Mouse (Mus musculus): ENCODE measurements around the gene Spink4. TPM values are rescaled to one million over a fixed set of nuclear protein-coding genes. Genes with fewer than 3 reads are reported as not detected.
A peak's percentile ranks its signal among the peaks of the same experiment; 100 is the strongest.

Spink4 gene
- polyA plus RNA-seq, 1 experiment from 2014 or later = 0.77 TPM

DNA sequence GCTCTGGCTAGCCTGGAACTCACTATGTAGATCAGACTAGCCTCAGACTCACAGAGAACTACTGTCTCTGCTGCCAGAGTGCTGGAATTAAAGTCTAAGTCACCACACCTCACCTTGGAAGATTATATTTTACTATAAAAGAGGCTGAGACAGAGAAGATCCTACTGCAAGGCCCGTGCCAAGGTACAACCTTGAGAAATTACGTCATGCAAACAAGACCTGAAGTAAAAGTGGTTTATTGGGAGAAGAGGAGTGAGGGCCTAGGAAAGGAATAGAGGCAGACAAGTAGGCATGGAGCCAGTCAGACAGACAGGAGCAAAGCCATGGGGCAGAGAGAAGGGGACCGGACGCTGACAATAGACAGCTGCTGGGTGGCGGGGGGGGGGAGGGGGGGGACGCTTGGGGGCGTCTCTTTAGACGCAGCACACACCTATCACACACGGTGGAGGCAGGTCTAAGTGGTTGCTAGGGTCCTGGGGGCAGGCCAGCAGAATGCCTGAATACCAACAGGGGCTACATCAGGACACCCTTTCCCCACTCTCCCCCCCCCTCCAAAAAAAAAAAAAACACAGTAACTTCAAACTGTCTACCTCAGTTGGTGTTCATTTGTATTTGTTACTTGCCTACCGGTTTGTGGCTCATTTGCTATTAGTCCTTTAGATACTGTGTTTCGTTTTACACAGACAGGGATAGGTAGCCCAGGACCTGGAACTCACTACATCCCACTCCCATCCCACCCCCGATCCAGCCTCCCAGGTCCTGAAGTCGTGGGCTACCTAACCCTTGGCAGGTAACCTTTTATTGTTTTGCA is 50.1 kb downstream of the Spink4 start:
- H3K4me2 ChIP-seq (ENCODE audit: low read depth, low read length) = peak overlapping the region; percentile 72
- peaks cover 4% of the 10 kb centered on the region; the same call in 1 of the 2 replicates for H3K36me3 ChIP-seq (ENCODE audit: control insufficient read depth, insufficient read depth, low read length)
- 6% methylated on average over 12 of the region's 13 CpGs for WGBS
- ATAC-seq (ENCODE audit: low read depth) = peak; percentile 34
- H3K27ac ChIP-seq (ENCODE audit: low read length) = peak overlapping the region; percentile 96
- peak overlapping the region; percentile 90 for H3K4me3 ChIP-seq (ENCODE audit: low read length)
- H3K4me1 ChIP-seq (replicated peaks; ENCODE audit: control insufficient read depth, insufficient read depth, low read length) = peaks cover 7% of the 10 kb centered on the region; the same call in 1 of the 2 replicates
- peak overlapping the region; percentile 87 for H3K9ac ChIP-seq (ENCODE audit: low read length)
- no peaks in the 10 kb centered on the region for H3K9me3 ChIP-seq (ENCODE audit: control insufficient read depth, low read length)
- no peaks in the 10 kb centered on the region for H3K27me3 ChIP-seq (ENCODE audit: control insufficient read depth, insufficient read depth, low read depth, low read length)

DNA sequence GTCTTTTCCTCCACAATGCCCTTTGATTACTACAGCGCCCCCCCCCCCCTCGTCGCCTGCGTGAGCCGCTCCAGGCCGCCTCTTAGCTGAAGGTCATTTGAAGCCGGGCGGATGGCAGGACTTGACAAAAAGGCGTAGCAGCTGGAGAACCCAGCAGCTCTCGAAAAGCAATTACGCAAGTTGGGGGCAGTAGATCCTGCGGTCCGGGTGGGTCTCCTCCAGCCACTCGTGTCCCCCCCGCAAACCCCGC is 50.7 kb downstream of the Spink4 start:
- peak overlapping the region; percentile 87 for H3K9ac ChIP-seq (ENCODE audit: low read length)
- H3K36me3 ChIP-seq (ENCODE audit: control insufficient read depth, insufficient read depth, low read length) = peaks cover 4% of the 10 kb centered on the region; the same call in 1 of the 2 replicates
- peak overlapping the region; percentile 90 for H3K4me3 ChIP-seq (ENCODE audit: low read length)
- H3K4me1 ChIP-seq (replicated peaks; ENCODE audit: control insufficient read depth, insufficient read depth, low read length) = peaks cover 7% of the 10 kb centered on the region; the same call in 1 of the 2 replicates
- no peaks in the 10 kb centered on the region for H3K9me3 ChIP-seq (ENCODE audit: control insufficient read depth, low read length)
- under 1% methylated on average over 15 of the region's 16 CpGs for WGBS
- ATAC-seq (ENCODE audit: low read depth) = no peak; the same call in 1 of the 2 replicates
- no peaks in the 10 kb centered on the region for H3K27me3 ChIP-seq (ENCODE audit: control insufficient read depth, insufficient read depth, low read depth, low read length)
- H3K27ac ChIP-seq (ENCODE audit: low read length) = peak overlapping the region; percentile 96
- H3K4me2 ChIP-seq (ENCODE audit: low read depth, low read length) = peak overlapping the region; percentile 72

DNA sequence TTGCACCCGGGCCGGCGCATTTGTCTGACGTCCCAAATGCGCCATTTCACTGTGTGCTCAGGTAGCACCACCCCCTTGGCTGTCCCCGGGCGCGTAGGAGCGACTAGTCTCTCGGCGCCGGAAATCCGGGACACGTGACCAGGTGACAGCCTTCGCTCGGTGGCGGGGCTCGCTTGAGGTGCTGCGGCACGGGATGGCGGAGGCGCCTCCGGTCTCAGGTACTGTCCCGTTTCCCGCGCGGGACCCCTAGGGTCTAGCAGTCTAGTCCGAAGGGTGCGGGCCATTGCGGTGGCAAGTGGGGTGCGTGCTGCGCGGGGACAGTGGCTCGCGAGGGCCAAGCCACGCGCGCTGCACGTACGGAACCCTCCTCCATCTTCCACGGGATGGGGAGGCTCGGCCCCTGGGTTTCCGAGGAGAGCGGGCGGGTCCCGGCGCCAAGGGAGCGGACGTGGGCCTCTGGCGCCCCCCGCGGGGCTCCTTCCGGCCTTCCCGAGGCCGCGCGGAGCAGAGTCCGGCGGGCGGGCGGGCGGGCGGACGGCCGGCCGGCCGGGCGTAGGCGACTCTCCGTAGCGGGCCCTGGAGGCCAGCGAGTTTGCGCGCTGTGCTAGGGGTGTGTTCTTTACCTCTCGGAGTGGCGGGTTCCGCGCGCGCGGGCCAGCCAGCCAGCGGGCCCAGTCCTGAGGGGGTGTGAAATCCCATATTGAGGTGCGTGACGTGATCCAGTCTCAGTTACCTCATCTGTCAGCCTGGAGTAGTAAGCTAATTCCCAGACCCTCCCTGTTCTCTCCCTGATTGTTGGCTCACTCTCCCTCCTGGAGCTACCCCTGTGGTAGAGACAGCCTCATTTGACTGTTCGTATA is 51.2 kb downstream of the Spink4 start, which contains the start of gene Nfx1:
Nfx1 (plus strand) TSS at position 65 of the 860 bp plus-strand sequence.
- H3K36me3 ChIP-seq (ENCODE audit: control insufficient read depth, insufficient read depth, low read length) = peaks cover 3% of the 10 kb centered on the region; the same call in 1 of the 2 replicates
- ATAC-seq (ENCODE audit: low read depth) = peak; percentile 97
- peak within 1 kb of the TSS; percentile 96 for H3K27ac ChIP-seq (ENCODE audit: low read length)
- no peaks in the 10 kb centered on the region for H3K27me3 ChIP-seq (ENCODE audit: control insufficient read depth, insufficient read depth, low read depth, low read length)
- peak within 1 kb of the TSS; percentile 72 for H3K4me2 ChIP-seq (ENCODE audit: low read depth, low read length)
- H3K4me3 ChIP-seq (ENCODE audit: low read length) = peak within 1 kb of the TSS; percentile 90
- no peaks in the 10 kb centered on the region for H3K9me3 ChIP-seq (ENCODE audit: control insufficient read depth, low read length)
- H3K9ac ChIP-seq (ENCODE audit: low read length) = peak within 1 kb of the TSS; percentile 87
- peaks cover 7% of the 10 kb centered on the region; the same call in 1 of the 2 replicates for H3K4me1 ChIP-seq (replicated peaks; ENCODE audit: control insufficient read depth, insufficient read depth, low read length)
- WGBS = under 1% methylated on average over 48 of the region's 85 CpGs

DNA sequence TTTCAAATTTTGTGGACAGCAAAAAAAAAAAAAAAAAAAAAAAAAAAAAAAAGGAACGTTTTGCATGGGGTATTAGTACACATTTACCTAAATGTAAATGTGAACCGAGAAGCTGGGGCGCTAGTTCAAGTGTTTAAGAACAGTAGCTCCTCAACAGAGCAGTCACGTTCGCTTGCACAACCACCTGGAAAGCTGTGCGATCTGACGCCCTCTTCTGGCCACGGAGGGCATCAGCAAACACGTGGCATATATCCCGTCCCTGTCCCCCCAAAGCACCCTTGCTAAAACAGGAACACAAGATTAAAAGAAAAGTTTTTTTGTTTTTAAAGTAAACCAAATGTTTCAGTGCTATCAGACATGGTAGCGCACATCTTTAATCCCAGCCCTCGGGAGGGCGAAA is 51.9 kb downstream of the Spink4 start:
- Histone ChIP-seq H3K4me1 (replicated peaks; ENCODE audit: control insufficient read depth, insufficient read depth, low read length) (peaks cover 7% of the 10 kb centered on the region; the same call in 1 of the 2 replicates), H3K36me3 (ENCODE audit: control insufficient read depth, insufficient read depth, low read length) (peaks cover 4% of the 10 kb centered on the region; the same call in 1 of the 2 replicates), H3K9me3 (ENCODE audit: control insufficient read depth, low read length) (no peaks in the 10 kb centered on the region), H3K27ac (ENCODE audit: low read length) (peak overlapping the region; percentile 96; the same call in 1 of the 2 replicates), H3K9ac (ENCODE audit: low read length) (peak overlapping the region; percentile 87), H3K4me3 (ENCODE audit: low read length) (peak overlapping the region; percentile 90), H3K27me3 (ENCODE audit: control insufficient read depth, insufficient read depth, low read depth, low read length) (no peaks in the 10 kb centered on the region), H3K4me2 (ENCODE audit: low read depth, low read length) (peak overlapping the region; percentile 72)
- ATAC-seq (ENCODE audit: low read depth) = no peak
- WGBS = 23% methylated on average over 13 of the region's 13 CpGs

DNA sequence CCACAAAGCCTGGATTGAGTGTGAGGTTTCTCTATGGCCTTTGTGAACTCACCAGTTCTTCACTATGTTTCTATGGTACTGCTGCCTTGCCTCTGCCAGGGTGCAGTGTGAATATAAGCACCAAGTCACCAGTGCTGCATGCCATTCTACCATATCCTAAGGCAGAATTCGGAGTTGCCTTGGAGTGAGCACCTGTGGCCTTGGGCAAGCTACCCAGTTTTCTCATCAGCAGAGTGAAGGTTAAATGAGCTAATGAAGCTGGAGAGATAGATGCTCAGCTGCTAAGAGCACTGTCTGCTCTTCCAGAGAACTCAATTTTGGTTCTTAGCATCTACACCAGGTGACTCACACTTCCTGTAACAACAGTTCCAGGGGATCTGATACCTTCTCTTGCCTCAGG is 54.2 kb downstream of the Spink4 start:
- WGBS = 87% methylated on average over 1 of the region's 1 CpGs
- no peaks in the 10 kb centered on the region for H3K27me3 ChIP-seq (ENCODE audit: control insufficient read depth, insufficient read depth, low read depth, low read length)
- no peak overlapping the region for H3K4me2 ChIP-seq (ENCODE audit: low read depth, low read length)
- no peak overlapping the region for H3K27ac ChIP-seq (ENCODE audit: low read length)
- peaks cover 7% of the 10 kb centered on the region; the same call in 1 of the 2 replicates for H3K4me1 ChIP-seq (replicated peaks; ENCODE audit: control insufficient read depth, insufficient read depth, low read length)
- no peaks in the 10 kb centered on the region for H3K9me3 ChIP-seq (ENCODE audit: control insufficient read depth, low read length)
- H3K9ac ChIP-seq (ENCODE audit: low read length) = no peak overlapping the region
- peaks cover 14% of the 10 kb centered on the region; the same call in 1 of the 2 replicates for H3K36me3 ChIP-seq (ENCODE audit: control insufficient read depth, insufficient read depth, low read length)
- no peak for ATAC-seq (ENCODE audit: low read depth)
- H3K4me3 ChIP-seq (ENCODE audit: low read length) = no peak overlapping the region

DNA sequence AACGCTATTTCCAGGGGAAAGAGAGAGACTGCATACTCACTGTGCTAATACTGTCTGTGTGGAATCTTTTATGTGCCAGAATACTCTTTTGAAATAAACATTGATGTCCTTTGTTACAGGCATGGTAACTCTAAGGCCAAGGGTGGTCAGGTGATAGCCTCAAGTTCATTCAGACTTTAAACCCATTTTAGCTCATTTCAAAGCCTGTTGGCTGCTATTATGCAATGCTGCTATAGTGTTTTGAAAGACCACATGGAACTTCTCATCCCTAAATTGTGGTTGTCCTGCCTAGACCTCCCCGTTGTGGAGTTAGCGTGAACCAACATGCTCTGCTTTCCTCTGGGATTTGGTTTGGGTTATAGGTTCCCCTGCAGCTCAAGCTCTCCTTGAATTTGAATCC is 55.8 kb downstream of the Spink4 start:
- Histone ChIP-seq H3K4me1 (replicated peaks; ENCODE audit: control insufficient read depth, insufficient read depth, low read length) (0 out of 2 replicates have a peak, but pooled peaks cover 4% of the 10 kb centered on the region), H3K27ac (ENCODE audit: low read length) (no peak overlapping the region), H3K9me3 (ENCODE audit: control insufficient read depth, low read length) (no peaks in the 10 kb centered on the region), H3K9ac (ENCODE audit: low read length) (no peak overlapping the region), H3K4me3 (ENCODE audit: low read length) (no peak overlapping the region), H3K27me3 (ENCODE audit: control insufficient read depth, insufficient read depth, low read depth, low read length) (no peaks in the 10 kb centered on the region), H3K36me3 (ENCODE audit: control insufficient read depth, insufficient read depth, low read length) (peaks cover 25% of the 10 kb centered on the region), H3K4me2 (ENCODE audit: low read depth, low read length) (no peak overlapping the region)
- ATAC-seq (ENCODE audit: low read depth) = no peak
- WGBS = 90% methylated on average over 3 of the region's 3 CpGs

DNA sequence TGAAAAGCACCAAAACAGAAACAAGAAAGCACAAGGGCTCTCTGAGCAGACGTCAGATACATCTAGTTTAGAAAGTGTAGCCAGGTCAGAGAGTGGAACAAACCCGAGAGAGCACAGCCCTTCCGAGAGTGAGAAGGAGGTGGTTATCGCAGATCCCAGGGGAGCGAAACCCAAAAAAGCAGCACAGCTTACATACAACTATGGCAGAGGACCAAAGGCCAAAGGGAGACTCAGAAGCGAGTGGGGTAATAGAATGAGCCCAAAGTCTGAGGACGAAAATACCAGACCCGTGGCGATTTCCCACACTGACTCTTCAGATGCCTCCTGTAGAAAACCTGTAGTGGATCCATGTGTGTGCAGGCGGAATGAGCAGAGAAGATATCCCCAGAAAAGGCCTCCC is 56.8 kb downstream of the Spink4 start:
- Histone ChIP-seq H3K4me1 (replicated peaks; ENCODE audit: control insufficient read depth, insufficient read depth, low read length) (0 out of 2 replicates have a peak, but pooled peaks cover 4% of the 10 kb centered on the region), H3K9ac (ENCODE audit: low read length) (no peak overlapping the region), H3K9me3 (ENCODE audit: control insufficient read depth, low read length) (no peaks in the 10 kb centered on the region), H3K4me2 (ENCODE audit: low read depth, low read length) (no peak overlapping the region), H3K27ac (ENCODE audit: low read length) (no peak overlapping the region), H3K27me3 (ENCODE audit: control insufficient read depth, insufficient read depth, low read depth, low read length) (no peaks in the 10 kb centered on the region), H3K36me3 (ENCODE audit: control insufficient read depth, insufficient read depth, low read length) (peaks cover 26% of the 10 kb centered on the region), H3K4me3 (ENCODE audit: low read length) (no peak overlapping the region)
- no peak for ATAC-seq (ENCODE audit: low read depth)
- 82% methylated on average over 10 of the region's 10 CpGs for WGBS

DNA sequence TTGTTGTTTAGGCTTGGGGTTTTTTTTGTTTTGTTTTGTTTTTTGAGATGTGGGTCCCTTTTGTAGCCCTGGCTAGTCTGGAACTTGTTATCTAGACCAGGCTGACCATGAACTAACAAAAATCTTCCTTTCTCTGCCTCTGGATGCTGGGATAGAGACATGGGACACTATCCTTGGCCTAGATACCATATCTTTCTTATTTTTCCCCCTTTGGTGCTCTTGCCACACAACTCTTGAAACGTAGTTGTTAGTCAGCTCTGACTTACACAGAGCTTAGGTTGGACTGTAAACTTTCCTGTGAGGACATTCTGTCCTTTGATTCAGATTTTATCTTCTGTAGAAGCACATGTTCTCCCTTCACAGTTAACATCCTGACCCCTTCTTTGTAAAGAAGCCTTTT is 59.6 kb downstream of the Spink4 start:
- no peaks in the 10 kb centered on the region for H3K27me3 ChIP-seq (ENCODE audit: control insufficient read depth, insufficient read depth, low read depth, low read length)
- WGBS = 79% methylated on average over 1 of the region's 1 CpGs
- no peak for ATAC-seq (ENCODE audit: low read depth)
- no peak overlapping the region for H3K4me2 ChIP-seq (ENCODE audit: low read depth, low read length)
- no peak overlapping the region for H3K27ac ChIP-seq (ENCODE audit: low read length)
- no peak overlapping the region for H3K9ac ChIP-seq (ENCODE audit: low read length)
- no peaks in the 10 kb centered on the region for H3K9me3 ChIP-seq (ENCODE audit: control insufficient read depth, low read length)
- H3K4me3 ChIP-seq (ENCODE audit: low read length) = no peak overlapping the region
- H3K4me1 ChIP-seq (replicated peaks; ENCODE audit: control insufficient read depth, insufficient read depth, low read length) = no peaks in the 10 kb centered on the region
- peaks cover 26% of the 10 kb centered on the region for H3K36me3 ChIP-seq (ENCODE audit: control insufficient read depth, insufficient read depth, low read length)
